Mouse (Mus musculus) left cerebral cortex, postnatal 4 days (tissue): ENCODE data around the gene Lsm12. TPM values are rescaled to one million over a fixed set of nuclear protein-coding genes. Genes with fewer than 3 reads are reported as not detected.
"Not testable (repeated sequence)": the region's sequence is repeated elsewhere in the genome, so short reads cannot be mapped to it uniquely, and the experiment has no call there.

Experiments
- DNase-seq: peaks from one replicate; pipeline ENCODE4 v3.0.0-alpha.2; 2022
- intact Hi-C: fragments of 180-260 bp; cut with DNase I; formaldehyde crosslinking; loops from one replicate; pipeline ENCODE4 v1.15.1; 2025
- total RNA-seq, 2 experiments: library from RNA; stranded (reverse); gene quantifications; 2 replicates each; pipeline ENCODE4 v1.2.3; 2021

Gene Lsm12
- total RNA-seq, 2 experiments from 2014 or later, result 84.5 to 86.0 TPM

- intact Hi-C loops, result no loop called here
- peak; percentile 90 for DNase-seq
Measured at GRCm38 (mm10) chr11:102189461-102190436, 4.7 kb upstream of the Lsm12 start, which contains the start of gene G6pc3. Gene G6pc3 (plus strand): TSS chr11:102189620.

GRCm38 (mm10) chr11:102188980-102189379 lies 3.9 kb upstream of the Lsm12 start:
- no peak for DNase-seq
- intact Hi-C loops, result no loop called here

GRCm38 (mm10) chr11:102186235-102186634 lies 1.1 kb upstream of the Lsm12 start:
- DNase-seq, result no peak
- intact Hi-C loops, result no loop called here

GRCm38 (mm10) chr11:102185677-102186076 lies 581 bp upstream of the Lsm12 start:
- intact Hi-C loops, result no loop called here
- no peak for DNase-seq

- no peak for DNase-seq
- intact Hi-C loops, result no loop called here
Measured at GRCm38 (mm10) chr11:102184253-102184645, 847 bp downstream of the Lsm12 start.

GRCm38 (mm10) chr11:102179836-102180235 lies 5.3 kb downstream of the Lsm12 start:
- DNase-seq, result no peak

GRCm38 (mm10) chr11:102168689-102169088 lies 16.4 kb downstream of the Lsm12 start:
- intact Hi-C loops, result no loop called here

More at GRCm38 (mm10) chr11:102179836-102180235, 5.3 kb downstream of the Lsm12 start:
- intact Hi-C loops, result no loop called here

GRCm38 (mm10) chr11:102167539-102167938 lies 17.6 kb downstream of the Lsm12 start:
- intact Hi-C loops, result no loop called here
- no peak for DNase-seq

More at GRCm38 (mm10) chr11:102168689-102169088, 16.4 kb downstream of the Lsm12 start:
- DNase-seq, result no peak

- DNase-seq, result peak; percentile 58
- intact Hi-C loops, result no loop called here
Measured at GRCm38 (mm10) chr11:102165971-102166722, 18.9 kb downstream of the Lsm12 start.

- intact Hi-C loops, result no loop called here
Measured at GRCm38 (mm10) chr11:102159781-102160180, 25.3 kb downstream of the Lsm12 start.

GRCm38 (mm10) chr11:102158024-102158423 lies 27.1 kb downstream of the Lsm12 start:
- intact Hi-C loops, DNase-seq: not testable (repeated sequence)

More at GRCm38 (mm10) chr11:102159781-102160180, 25.3 kb downstream of the Lsm12 start:
- peak; percentile 37 for DNase-seq

GRCm38 (mm10) chr11:102156786-102157089 lies 28.4 kb downstream of the Lsm12 start:
- intact Hi-C loops, result no loop called here
- no peak for DNase-seq

- intact Hi-C loops, result no loop called here
Measured at GRCm38 (mm10) chr11:102156039-102156785, 28.9 kb downstream of the Lsm12 start, which contains the start of gene Tmem101. Gene Tmem101 (minus strand): TSS chr11:102156404.

GRCm38 (mm10) chr11:102147213-102147989 lies 37.7 kb downstream of the Lsm12 start:
- intact Hi-C loops, result no loop called here
- no peak for DNase-seq

More at GRCm38 (mm10) chr11:102156039-102156785, 28.9 kb downstream of the Lsm12 start, which contains the start of gene Tmem101:
- peak; percentile 92 for DNase-seq

- no peak for DNase-seq
- intact Hi-C loops, result no loop called here
Measured at GRCm38 (mm10) chr11:102146531-102146930, 38.6 kb downstream of the Lsm12 start.

- intact Hi-C loops, result no loop called here
- DNase-seq, result no peak
Measured at GRCm38 (mm10) chr11:102146005-102146404, 39.1 kb downstream of the Lsm12 start.

- intact Hi-C loops, result no loop called here
- no peak for DNase-seq
Measured at GRCm38 (mm10) chr11:102145471-102146001, 39.6 kb downstream of the Lsm12 start, which contains the start of gene Nags. Gene Nags (plus strand): TSS chr11:102145513.

- intact Hi-C loops, result no loop called here
- DNase-seq, result no peak
Measured at GRCm38 (mm10) chr11:102144957-102145470, 40.1 kb downstream of the Lsm12 start.

- intact Hi-C loops, result no loop called here
- no peak for DNase-seq
Measured at GRCm38 (mm10) chr11:102142355-102142754, 42.7 kb downstream of the Lsm12 start.
